Mouse (Mus musculus): ENCODE measurements around the gene Lrfn1.

Lrfn1 gene

GRCm38 (mm10) chr7:28451531-28452360 lies at the start of gene Lrfn1:
Gene Lrfn1 (plus strand): TSS chr7:28451980.
- peak; percentile 59 for DNase-seq (ENCODE audit: low read depth, low spot score)

GRCm38 (mm10) chr7:28410841-28411475 lies 40.8 kb upstream of the Lrfn1 start:
- DNase-seq (ENCODE audit: low read depth, low spot score), result no peak

DNA sequence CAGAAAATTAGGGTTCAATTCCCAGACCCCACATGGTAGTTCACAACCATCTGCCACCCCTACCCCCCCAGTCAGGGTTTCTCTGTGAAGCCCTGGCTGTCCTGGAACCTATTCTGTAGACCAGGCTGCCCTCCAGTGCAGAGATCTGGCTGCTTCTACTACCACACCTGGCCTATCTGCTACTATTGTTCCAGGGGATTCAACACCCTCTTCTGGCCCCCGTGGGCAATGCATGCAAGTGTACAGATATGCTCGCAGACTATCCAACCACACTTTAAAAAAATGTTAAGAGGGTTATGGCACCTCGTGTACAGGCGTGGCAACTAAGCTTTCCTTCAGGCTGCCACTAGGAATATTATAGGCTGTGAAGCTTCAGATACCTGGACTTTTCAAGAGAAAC lies 39.0 kb upstream of the Lrfn1 start:
- peak; percentile 49 for DNase-seq (ENCODE audit: low read depth, low spot score)

GRCm38 (mm10) chr7:28417368-28417767 lies 34.4 kb upstream of the Lrfn1 start:
- peak; percentile 75 for DNase-seq (ENCODE audit: low read depth, low spot score)

DNA sequence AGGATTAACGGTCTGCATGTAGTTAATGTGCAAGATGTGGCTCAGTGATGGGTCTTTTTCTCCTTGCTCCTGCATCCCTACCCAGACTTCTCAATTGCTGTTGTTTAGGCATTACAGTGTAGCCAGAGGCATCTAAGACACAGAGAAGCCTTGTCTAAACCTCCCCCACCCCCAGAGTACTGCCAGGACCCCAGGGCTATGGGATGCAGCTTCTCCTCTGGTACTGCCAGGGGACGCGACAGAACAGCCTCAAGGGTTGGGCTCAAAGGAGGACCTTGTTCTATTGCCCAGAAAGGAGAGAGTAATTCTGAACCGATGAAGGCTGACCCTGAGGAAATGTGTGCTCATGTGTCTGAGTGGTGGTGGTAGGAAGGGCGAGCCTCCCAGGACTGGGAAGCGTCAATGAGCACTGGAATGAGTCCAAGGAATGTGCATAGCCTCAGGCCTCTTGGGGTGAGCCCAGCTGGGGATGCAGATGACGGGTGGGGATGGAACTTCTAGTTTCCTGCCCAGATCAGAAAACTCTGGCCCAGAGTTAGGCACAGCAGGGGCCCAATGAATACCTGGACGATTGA lies 33.6 kb upstream of the Lrfn1 start:
- peak; percentile 89 for DNase-seq (ENCODE audit: low read depth, low spot score)

DNA sequence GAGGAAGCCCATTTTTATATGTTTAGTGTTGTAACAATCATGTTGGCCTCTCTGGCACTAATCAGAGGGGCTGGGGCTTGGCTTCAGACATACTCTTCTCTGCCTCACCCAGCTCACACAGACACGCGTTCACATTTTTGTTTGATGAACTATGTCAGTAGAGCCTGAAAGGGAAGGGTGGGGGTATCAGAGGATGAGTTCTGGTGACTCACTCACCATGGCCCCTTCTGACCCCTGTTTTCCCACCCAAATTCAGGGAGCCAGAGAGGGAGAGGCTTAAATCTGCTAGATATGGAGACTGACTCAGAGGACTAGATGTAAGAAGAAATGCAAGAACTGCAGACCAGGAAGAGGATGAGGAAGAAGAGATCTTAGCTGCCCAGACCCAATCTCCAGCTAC lies 32.4 kb upstream of the Lrfn1 start:
- no peak for DNase-seq (ENCODE audit: low read depth, low spot score)

- DNase-seq (ENCODE audit: low read depth, low spot score), result no peak
Observed at GRCm38 (mm10) chr7:28423018-28423417, 28.8 kb upstream of the Lrfn1 start.

DNA sequence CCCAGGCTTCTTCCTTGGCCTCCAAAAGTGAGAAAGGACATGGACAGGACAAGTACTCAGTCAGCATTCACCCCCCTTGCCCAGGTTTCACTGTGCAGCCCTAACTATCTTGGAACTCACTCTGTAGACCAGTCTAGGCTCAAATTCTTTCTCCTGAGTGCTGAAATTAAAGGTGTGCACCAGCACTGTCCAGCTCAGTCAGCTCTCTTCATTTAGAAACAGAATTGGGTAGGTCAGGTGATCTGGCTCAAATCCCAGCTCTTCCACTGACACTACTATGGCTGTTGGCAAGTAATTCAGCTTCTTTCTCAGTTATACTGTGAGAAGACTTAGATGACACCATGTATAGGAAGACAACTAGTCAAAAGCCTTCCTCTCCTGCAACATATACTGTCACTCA lies 24.0 kb upstream of the Lrfn1 start:
- no peak for DNase-seq (ENCODE audit: low read depth, low spot score)

GRCm38 (mm10) chr7:28430512-28430911 lies 21.3 kb upstream of the Lrfn1 start:
- no peak for DNase-seq (ENCODE audit: low read depth, low spot score)

- no peak for DNase-seq (ENCODE audit: low read depth, low spot score)
Observed at GRCm38 (mm10) chr7:28432252-28432651, 19.5 kb upstream of the Lrfn1 start.

DNA sequence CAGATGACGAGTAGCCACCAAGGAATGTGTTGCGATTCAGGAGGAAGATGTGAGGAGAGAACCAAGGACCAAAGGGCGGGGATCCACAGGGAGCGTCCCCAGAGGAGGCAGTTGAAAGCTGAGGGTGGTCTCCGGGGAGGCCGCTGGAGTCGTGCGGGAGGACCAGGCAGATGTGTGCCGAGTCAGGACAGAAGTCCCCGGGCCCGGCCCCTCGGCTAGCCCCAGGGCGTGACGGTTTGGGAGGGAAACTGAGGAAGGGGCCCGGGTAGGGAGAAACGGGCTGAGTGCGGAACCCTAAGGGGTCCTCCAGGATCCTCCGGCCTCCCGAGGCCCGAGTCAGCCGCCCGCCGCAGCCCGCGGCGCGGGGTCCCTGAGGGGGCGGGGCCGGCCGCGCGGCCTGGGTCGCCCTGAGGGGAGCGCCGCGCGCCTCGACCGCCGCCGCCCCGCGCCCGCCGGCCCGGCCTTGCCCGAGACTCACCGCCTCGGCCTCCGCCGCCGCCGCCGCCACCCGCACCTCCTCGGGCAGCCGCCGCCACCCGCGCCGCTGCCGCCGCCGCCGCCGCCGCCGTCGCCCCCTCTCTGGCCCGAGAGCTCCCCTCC lies 16.0 kb upstream of the Lrfn1 start:
- no peak for DNase-seq (ENCODE audit: low read depth, low spot score)

DNA sequence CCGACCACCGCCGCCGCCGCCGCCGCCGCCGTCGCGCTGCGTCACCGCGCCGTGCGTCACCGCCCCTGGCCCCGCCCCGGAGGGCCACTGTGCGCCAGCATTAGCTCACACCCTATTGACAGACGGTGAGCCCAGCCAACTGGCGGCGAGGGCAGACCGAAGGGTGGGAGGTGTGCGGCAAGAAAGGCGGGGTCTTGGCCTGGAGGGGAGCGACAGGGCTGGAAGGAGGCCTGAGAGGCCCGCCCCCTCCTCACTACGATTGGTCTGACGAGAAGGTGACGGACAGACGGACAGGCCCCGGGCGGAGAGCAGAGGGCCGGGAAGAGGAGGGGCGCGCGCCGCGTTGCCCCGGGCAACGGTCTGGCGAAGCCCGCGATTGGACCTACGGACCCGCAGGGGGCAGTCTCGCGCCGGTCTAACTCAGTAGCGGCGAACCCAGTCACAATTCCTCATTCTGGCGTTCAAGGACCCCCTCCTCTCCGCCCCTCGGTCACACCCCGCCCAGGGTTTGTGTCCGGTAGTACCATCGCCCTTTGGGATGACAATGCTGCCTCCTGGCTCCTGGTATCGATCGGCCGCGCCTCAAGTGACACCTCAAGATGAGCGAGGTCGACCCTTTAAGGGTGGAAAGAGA lies 15.4 kb upstream of the Lrfn1 start:
- DNase-seq (ENCODE audit: low read depth, low spot score), result peak; percentile 100

DNA sequence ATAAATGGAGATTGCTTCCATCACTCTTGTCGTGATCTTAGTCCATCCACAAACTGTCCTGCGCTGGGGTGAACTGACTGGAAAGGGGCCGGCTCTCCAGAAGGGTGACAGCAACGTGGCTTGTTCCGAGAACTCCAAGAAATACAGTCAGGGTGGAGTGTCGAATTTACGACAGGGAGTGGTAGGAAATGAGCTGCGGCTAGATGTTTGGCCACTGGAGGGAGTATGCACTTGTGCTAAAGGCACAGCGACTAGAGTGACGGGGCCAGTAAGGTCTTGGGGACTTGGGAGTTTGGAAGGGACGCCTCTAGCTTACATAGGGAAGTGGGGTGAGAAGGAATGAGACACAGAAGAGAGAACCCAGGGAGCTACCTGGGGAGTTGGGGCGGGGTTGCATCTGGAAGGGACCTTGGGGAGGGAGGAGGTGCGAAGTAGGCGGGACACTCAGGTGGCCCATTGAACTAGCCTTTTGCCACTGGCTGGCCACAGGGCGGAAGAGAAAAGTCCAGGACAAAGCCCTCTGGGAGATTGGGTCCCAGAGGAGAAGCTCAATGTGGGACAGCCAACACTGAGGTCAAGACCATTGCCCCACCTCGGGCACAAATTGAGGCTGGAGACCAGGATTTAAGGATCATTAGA lies 14.7 kb upstream of the Lrfn1 start, which contains the start of gene Gmfg:
Gene Gmfg, plus strand, starts transcription at position 516 of the 639 bp plus-strand sequence.
- DNase-seq (ENCODE audit: low read depth, low spot score), result peak; percentile 95

DNA sequence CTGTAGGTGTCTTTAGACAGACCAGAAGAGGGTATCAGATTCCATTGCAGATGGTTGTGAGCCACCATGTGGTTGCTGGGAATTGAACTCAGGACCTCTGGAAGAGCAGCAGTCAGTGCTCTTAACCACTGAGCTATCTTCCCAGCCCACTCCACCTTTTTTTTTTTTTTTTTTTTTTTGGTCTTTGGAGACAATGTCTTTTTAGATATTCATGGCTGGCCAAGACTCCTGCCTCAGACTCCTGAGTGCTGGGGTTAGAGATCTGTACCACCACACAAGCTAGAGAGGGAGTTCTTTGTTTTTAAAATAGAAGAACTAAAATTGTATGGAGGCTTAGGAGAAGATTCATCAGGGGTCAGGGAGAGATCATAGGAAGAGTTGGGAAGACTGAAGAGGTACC lies 13.8 kb upstream of the Lrfn1 start:
- DNase-seq (ENCODE audit: low read depth, low spot score), result no peak

GRCm38 (mm10) chr7:28438771-28439170 lies 13.0 kb upstream of the Lrfn1 start:
- no peak for DNase-seq (ENCODE audit: low read depth, low spot score)

DNA sequence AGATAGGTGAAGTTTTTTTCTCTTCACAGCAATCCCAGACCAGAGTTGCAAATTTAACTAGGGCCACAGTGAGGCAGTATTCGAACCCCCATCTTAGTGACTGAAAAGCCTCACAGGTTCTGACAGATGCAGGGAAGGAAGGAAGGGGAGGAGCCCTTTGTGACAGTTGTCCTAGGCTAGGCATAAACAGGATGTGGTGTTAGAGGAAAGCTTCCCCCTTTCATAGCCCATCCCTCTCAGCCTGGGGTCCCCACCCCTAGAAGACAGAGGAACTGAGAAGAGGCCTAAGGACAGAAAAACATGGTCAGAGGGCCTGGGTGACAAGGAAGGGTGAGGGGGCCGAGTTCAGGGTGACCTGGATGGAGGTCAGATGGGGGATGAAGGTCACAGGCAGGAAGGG lies 11.0 kb upstream of the Lrfn1 start:
- DNase-seq (ENCODE audit: low read depth, low spot score), result peak; percentile 86

GRCm38 (mm10) chr7:28441776-28442485 lies 9.8 kb upstream of the Lrfn1 start:
- no peak for DNase-seq (ENCODE audit: low read depth, low spot score)

- no peak for DNase-seq (ENCODE audit: low read depth, low spot score)
Observed at GRCm38 (mm10) chr7:28442688-28443087, 9.1 kb upstream of the Lrfn1 start.

DNA sequence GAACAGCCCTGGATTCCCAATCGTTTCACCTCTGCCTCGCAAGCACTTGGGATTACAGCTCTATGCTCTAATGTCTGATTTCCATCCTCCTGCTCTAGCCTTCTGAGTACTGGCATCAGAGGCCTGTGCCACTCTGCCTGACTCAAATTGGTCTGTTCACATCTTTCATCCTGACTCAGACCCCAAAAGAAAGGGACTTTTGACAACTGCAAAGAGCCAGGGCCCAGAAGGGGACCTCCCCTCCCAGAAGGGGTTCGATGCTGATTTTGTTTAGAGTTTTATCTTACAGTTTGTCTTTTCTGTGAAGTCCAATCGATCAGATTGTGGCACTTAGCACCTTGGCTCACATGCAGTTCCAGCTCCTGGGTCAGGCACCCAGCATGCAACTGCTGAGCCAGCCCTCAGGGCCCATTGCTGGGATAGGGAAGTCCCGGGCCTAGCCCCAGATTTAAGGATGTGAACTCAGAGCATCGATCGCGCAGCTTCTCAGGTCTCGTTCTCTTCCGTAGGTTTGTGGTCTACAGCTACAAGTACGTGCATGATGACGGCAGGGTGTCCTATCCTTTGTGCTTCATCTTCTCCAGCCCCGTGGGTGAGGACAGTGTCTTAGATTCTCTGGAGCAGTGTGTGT lies 7.3 kb upstream of the Lrfn1 start:
- DNase-seq (ENCODE audit: low read depth, low spot score), result no peak

DNA sequence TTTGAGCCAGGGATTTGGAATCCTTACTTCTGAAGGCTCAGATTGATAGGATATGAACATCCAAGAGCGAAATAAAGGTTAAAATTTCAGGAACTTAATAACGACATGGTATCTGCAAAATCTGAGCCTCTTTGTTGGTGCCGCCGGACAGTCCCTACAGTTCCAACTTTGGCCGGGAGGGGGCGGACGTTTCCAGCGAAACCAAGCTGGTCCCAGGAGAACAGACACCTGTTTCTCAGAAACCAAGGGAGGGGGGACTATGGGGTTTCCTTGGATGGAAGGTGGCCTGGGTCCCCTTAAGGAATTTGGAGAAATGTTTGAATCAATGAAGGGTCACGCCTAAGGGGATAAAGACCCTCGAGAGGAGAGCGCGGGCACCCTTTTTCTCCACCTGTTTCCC lies 5.3 kb upstream of the Lrfn1 start:
- peak; percentile 71 for DNase-seq (ENCODE audit: low read depth, low spot score)

All from R1 (cell line).